Mouse (Mus musculus) midbrain, embryonic 10.5 days (tissue): ENCODE measurements at regions not wholly inside any gene's neighbourhood (a gene's known extent, or its start where the extent isn't known, plus 50 kb on each side); places are given as distances from the start of the nearest gene placed in this dataset.

Source experiments
- DNase-seq: peaks from one replicate; pipeline ENCODE4 v3.0.0-alpha.2; 2017; ENCODE audit warnings: low spot score
- H3K27ac ChIP-seq: fragments of 300-500 bp; sonication (generic); replicated peaks from 2 replicates; pipeline ENCODE4 v1.5.1; 2016; ENCODE audit warnings: mild to moderate bottlenecking
- H3K27me3 ChIP-seq: fragments of 300-500 bp; sonication (generic); 2 replicates; pipeline ENCODE4 v1.6.1; 2016; ENCODE audit warnings: low read depth, mild to moderate bottlenecking; ENCODE audit not compliant: poor library complexity, severe bottlenecking
- H3K36me3 ChIP-seq: fragments of 300-500 bp; sonication (generic); 2 replicates; pipeline ENCODE4 v1.6.1; 2016; ENCODE audit warnings: mild to moderate bottlenecking, moderate library complexity
- H3K4me1 ChIP-seq: fragments of 300-500 bp; sonication (generic); 2 replicates; pipeline ENCODE4 v1.6.1; 2016
- H3K4me3 ChIP-seq: fragments of 300-500 bp; sonication (generic); 2 replicates; pipeline ENCODE4 v1.5.1; 2016; ENCODE audit warnings: mild to moderate bottlenecking, moderate library complexity
- H3K9me3 ChIP-seq: fragments of 300-500 bp; sonication (generic); replicated peaks from 2 replicates; pipeline ENCODE4 v1.6.1; 2016; ENCODE audit warnings: mild to moderate bottlenecking
- WGBS: fragments of 180-500 bp; shearing (Covaris S2); methylation state at CpG from one replicate; pipeline ENCODE4 v1.1.7; 2016; 5-methylcytosine and 5-hydroxymethylcytosine counted together

DNA sequence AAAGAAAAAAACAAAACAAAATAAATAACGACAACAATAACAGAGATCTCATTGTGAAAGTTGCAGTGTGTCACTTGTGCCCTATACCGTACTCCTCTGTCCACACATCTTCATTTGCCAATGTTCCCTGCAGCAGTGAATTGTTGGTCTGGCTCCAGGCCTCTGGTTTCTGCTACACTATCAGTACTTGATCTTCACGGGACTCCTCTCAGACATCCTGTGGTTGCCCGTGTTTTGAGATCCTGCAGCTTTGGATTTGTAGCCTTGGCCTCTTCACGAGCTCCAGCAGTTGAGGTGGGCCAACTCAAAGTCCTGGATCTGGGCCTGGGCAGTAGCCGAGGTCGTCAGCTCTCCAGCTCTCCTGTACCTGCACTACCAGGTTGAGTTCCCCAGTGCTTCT lies 72.4 kb upstream of the Thpo start:
- no peak overlapping the region for H3K27ac ChIP-seq
- no peak overlapping the region for H3K4me3 ChIP-seq
- peaks cover 15% of the 10 kb centered on the region for H3K4me1 ChIP-seq
- no peak for DNase-seq
- H3K27me3 ChIP-seq = no peaks in the 10 kb centered on the region
- H3K9me3 ChIP-seq = no peaks in the 10 kb centered on the region
- no peaks in the 10 kb centered on the region for H3K36me3 ChIP-seq
- 88% methylated on average over 7 of the region's 7 CpGs for WGBS

DNA sequence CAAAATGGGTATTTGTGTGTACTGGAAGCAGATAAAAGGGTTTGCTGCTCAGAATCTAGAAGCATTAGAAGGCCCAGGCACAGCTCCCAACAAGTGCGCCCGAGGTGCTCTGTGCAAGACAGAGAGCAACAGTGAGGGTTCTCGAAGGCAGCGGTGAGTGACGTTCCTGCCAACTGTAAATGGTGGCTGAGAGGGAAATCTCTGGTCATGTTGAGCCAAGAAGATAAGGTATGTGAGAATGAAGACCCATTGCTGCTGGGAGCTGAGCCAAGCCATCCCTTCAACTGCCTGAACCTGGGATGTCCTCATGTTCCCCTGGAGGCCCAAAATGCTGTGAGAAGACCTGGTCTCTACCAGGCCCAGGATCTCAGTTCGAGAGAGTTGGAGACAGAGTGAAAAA lies 71.5 kb upstream of the Thpo start:
- DNase-seq = no peak
- Histone ChIP-seq H3K9me3 (no peaks in the 10 kb centered on the region), H3K4me3 (no peak overlapping the region), H3K27me3 (no peaks in the 10 kb centered on the region), H3K36me3 (no peaks in the 10 kb centered on the region), H3K4me1 (peaks cover 15% of the 10 kb centered on the region), H3K27ac (no peak overlapping the region)
- WGBS = 92% methylated on average over 6 of the region's 6 CpGs

DNA sequence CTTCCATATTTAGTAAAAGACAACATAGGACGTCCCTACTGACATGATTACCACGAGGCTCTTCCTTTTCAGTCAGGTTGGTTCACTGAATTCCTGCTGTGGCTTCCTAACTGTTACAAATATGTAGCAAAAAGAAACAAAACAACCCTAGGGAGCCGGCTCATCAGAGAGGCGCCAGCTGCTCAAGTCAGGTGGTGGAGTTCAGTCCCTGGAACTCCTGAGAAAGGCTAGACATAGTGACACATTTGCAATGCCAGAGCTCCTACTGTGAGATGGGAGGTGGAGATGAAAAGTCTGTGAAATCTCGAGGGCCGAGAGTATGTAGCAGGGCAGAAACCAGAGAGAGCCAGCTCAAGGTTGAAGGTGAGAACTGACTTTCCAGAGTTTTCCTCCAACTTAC lies 70.8 kb upstream of the Thpo start:
- H3K4me3 ChIP-seq = peak overlapping the region; percentile 55

DNA sequence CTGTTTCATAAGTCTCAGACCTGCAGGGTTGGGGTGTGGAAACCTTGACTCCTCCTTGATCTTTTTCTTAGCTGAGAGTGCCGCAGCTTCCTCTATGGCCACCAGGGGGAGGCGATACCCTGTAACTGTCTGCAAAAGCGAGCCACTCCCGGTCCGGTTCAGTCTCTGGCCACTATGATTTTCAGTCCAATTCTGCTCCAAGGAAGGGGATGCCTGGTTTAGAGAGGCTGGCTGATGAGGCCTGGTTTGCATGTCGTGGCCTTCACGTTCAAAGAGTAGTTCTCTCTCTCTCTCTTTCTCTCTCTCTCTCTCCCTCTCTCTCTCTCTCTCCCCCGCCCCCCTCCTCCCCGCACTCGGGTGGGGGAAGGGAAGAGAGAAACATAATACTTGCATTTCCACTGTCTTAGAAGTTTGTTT lies 70.3 kb upstream of the Thpo start:
- H3K4me3 ChIP-seq = peak overlapping the region; percentile 55
- DNase-seq = peak; percentile 85
- WGBS = 5% methylated on average over 10 of the region's 10 CpGs
- H3K27me3 ChIP-seq = no peaks in the 10 kb centered on the region
- no peaks in the 10 kb centered on the region for H3K36me3 ChIP-seq
- H3K9me3 ChIP-seq = no peaks in the 10 kb centered on the region
- H3K27ac ChIP-seq = peak overlapping the region; percentile 83
- peaks cover 15% of the 10 kb centered on the region for H3K4me1 ChIP-seq

More for the DNA sequence above, 70.8 kb upstream of the Thpo start:
- H3K4me1 ChIP-seq = peaks cover 15% of the 10 kb centered on the region
- no peaks in the 10 kb centered on the region for H3K36me3 ChIP-seq
- 20% methylated on average over 6 of the region's 6 CpGs for WGBS
- DNase-seq = peak; percentile 41
- H3K27ac ChIP-seq = peak overlapping the region; percentile 83
- H3K27me3 ChIP-seq = no peaks in the 10 kb centered on the region
- no peaks in the 10 kb centered on the region for H3K9me3 ChIP-seq

DNA sequence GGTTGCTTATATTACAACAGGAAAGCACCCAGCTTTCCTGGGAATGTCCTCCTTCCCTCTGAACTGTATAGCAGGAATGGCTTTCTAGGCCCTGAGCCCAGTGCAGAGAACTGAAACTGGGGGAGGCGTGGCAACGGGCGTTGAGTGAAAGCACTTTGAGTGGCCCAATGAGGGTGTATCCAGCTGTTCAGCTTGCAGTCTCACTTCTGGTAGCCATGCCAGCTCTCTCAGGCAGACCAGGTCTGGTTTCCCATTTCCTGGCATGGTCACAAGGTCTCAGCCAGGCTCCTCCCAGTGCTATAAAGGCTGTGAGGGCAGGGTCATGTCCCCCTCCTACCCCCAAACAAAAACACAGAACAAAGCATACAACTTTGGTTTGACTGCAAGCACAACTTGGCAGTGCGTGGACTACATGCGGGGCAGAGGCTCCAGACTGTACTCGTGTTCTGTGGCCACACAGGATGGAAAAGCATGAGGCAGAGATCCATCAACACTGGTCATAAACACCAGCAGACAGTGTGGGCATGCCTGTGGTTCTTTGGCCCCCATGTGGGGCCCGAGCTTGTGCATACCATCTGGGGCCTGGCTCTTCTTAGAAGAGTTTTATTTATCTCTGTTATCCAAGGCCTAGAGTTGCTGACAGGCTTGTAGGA lies 69.1 kb upstream of the Thpo start:
- no peaks in the 10 kb centered on the region for H3K9me3 ChIP-seq
- H3K27me3 ChIP-seq = no peaks in the 10 kb centered on the region
- no peak for DNase-seq
- H3K27ac ChIP-seq = no peak overlapping the region
- H3K36me3 ChIP-seq = no peaks in the 10 kb centered on the region
- WGBS = 81% methylated on average over 7 of the region's 7 CpGs
- no peak overlapping the region for H3K4me3 ChIP-seq
- H3K4me1 ChIP-seq = peaks cover 15% of the 10 kb centered on the region

DNA sequence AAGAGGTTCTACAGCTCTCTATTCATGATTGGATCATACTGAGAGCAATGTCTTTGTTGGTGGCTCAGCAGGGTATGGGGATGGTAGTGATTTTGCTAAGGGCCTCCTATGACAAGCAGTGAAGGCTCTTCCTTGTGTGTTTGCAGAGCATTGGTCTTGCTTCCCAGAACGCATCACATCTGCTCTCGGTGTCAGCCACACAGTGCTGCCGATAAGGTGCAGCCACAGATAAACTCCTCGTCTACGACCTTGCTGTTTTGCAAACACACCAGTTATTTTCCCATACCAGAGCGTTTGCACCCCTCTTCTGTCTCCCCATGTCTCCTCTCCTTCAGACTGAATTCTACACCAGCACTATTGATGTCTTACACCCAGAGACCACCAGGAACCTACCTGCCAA lies 68.4 kb upstream of the Thpo start:
- Histone ChIP-seq H3K4me3 (no peak overlapping the region), H3K27ac (no peak overlapping the region), H3K36me3 (no peaks in the 10 kb centered on the region), H3K27me3 (no peaks in the 10 kb centered on the region), H3K9me3 (no peaks in the 10 kb centered on the region), H3K4me1 (peaks cover 15% of the 10 kb centered on the region)
- DNase-seq = no peak
- WGBS = 94% methylated on average over 6 of the region's 6 CpGs

DNA sequence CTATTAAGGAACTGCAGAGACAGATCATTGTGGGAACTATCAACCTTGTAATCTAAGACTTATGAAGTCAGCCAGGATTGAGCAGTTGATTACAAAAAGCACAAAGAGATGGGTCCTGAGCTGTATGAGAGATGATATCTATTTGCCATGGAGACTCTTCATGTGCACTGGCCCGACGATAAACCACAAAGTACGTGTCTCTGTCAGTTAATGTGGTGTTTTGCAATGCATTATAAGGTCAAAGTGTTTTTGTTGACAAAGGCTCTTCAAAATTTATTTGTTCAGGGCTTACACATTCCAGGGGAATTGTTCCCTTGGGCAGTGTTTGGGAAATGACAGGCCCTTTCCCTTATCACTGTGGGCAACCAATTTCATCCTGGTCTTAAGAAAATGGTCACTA lies 65.7 kb upstream of the Thpo start:
- Histone ChIP-seq H3K27ac (no peak overlapping the region), H3K4me1 (peaks cover 10% of the 10 kb centered on the region), H3K9me3 (no peaks in the 10 kb centered on the region), H3K4me3 (no peak overlapping the region), H3K27me3 (no peaks in the 10 kb centered on the region), H3K36me3 (no peaks in the 10 kb centered on the region)
- DNase-seq = no peak
- WGBS = 88% methylated on average over 3 of the region's 3 CpGs

DNA sequence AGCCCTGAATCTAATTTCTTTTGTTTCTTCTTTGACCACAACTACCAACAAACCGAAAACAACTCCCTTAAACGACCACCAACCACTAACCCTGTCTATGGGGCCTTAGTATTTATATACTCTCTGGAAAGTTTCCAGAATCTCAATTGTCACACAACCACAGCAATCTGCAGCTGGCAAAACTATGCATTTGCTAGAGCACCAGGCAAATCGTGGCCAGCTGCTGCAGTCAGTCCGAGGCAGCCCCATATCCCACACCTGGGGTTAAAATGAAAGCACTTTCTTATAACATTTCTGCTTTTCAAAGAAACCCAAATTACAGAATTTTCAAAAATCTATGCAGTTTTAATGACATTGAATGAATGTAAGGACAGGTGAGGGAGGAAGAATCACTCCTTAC lies 63.8 kb upstream of the Thpo start:
- Histone ChIP-seq H3K9me3 (no peaks in the 10 kb centered on the region), H3K4me3 (no peak overlapping the region), H3K27me3 (no peaks in the 10 kb centered on the region), H3K27ac (no peak overlapping the region), H3K4me1 (no peaks in the 10 kb centered on the region), H3K36me3 (no peaks in the 10 kb centered on the region)
- WGBS = 79% methylated on average over 4 of the region's 4 CpGs
- no peak for DNase-seq

DNA sequence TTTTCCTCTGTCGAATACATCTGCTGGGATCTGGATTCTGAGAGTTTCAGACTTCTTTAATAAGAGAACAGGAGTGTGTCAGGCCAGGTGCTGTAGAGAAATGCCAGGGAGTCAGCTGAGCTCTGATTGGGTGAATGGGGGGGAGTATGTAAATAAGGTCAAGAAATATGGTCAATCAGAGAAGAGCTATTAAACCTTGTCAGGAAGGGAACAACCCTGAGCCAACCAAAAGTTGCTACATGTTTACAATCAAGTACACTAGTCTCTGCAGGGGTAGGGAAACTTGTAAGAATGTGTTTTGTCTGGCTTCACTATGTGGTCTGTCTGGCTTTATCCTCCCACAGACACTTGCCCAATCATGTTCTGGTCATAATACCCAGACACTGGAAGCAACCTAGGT lies 60.4 kb upstream of the Thpo start:
- DNase-seq = no peak
- WGBS = 89% methylated on average over 1 of the region's 1 CpGs
- no peaks in the 10 kb centered on the region for H3K4me1 ChIP-seq

More for the DNA sequence above, 60.4 kb upstream of the Thpo start:
- H3K27ac ChIP-seq = no peak overlapping the region
- no peaks in the 10 kb centered on the region for H3K9me3 ChIP-seq
- H3K36me3 ChIP-seq = no peaks in the 10 kb centered on the region
- H3K4me3 ChIP-seq = no peak overlapping the region
- H3K27me3 ChIP-seq = no peaks in the 10 kb centered on the region
